Mouse (Mus musculus) forebrain, embryonic 15.5 days (tissue): ENCODE measurements around the gene Fbxw10. TPM values are rescaled to one million over a fixed set of nuclear protein-coding genes. Genes with fewer than 3 reads are reported as not detected.
A peak's percentile ranks its signal among the peaks of the same experiment; 100 is the strongest.

Source experiments
- ATAC-seq: fragments of 200-750 bp; cut with Nextera tagmentation; replicated peaks from 2 replicates; pipeline ENCODE4 v1.8.0; 2017; ENCODE audit warnings: mild to moderate bottlenecking, moderate TSS enrichment, moderate library complexity
- H3K27ac ChIP-seq: fragments of 300-500 bp; sonication (generic); replicated peaks from 2 replicates; pipeline ENCODE4 v1.5.1; 2015; ENCODE audit warnings: mild to moderate bottlenecking, inconsistent platforms
- H3K27me3 ChIP-seq: fragments of 300-500 bp; sonication (generic); 2 replicates; pipeline ENCODE4 v1.6.1; 2015; ENCODE audit warnings: inconsistent platforms
- H3K36me3 ChIP-seq: fragments of 300-500 bp; sonication (generic); 2 replicates; pipeline ENCODE4 v1.6.1; 2015; ENCODE audit warnings: mild to moderate bottlenecking, inconsistent platforms
- H3K4me1 ChIP-seq: fragments of 300-500 bp; sonication (generic); 2 replicates; pipeline ENCODE4 v1.6.1; 2015; ENCODE audit warnings: inconsistent platforms
- H3K4me2 ChIP-seq: fragments of 300-500 bp; sonication (generic); replicated peaks from 2 replicates; pipeline ENCODE4 v1.6.1; 2015; ENCODE audit warnings: mild to moderate bottlenecking, inconsistent platforms
- H3K4me3 ChIP-seq: fragments of 300-500 bp; sonication (generic); 2 replicates; pipeline ENCODE4 v1.5.1; 2015; ENCODE audit warnings: mild to moderate bottlenecking, inconsistent platforms
- H3K9ac ChIP-seq: fragments of 300-500 bp; sonication (generic); replicated peaks from 2 replicates; pipeline ENCODE4 v1.6.1; 2015; ENCODE audit warnings: mild to moderate bottlenecking, inconsistent platforms
- H3K9me3 ChIP-seq: fragments of 300-500 bp; sonication (generic); 2 replicates; pipeline ENCODE4 v1.6.1; 2016; ENCODE audit warnings: inconsistent platforms
- WGBS: fragments of 180-500 bp; shearing (Covaris S2); methylation state at CpG from one replicate; pipeline ENCODE4 v1.1.7; 2015; ENCODE audit warnings: mixed read lengths; 5-methylcytosine and 5-hydroxymethylcytosine counted together
- polyA plus RNA-seq: library from polyadenylated mRNA; unstranded; fragments of >200 nt; fragmentation: Nextera tagmentation; extraction: Ambion mirVana; gene quantifications from 2 replicates; pipeline ENCODE4 v1.2.1, GENCODE M21; 2015

Gene Fbxw10
- polyA plus RNA-seq, 1 experiment from 2014 or later: 0.28 TPM

GRCm38 (mm10) chr11:62820661-62821437, 26.0 kb upstream of the Fbxw10 start:
- Histone ChIP-seq H3K36me3 (no peaks in the 10 kb centered on the region), H3K9me3 (no peaks in the 10 kb centered on the region), H3K4me1 (peaks cover 17% of the 10 kb centered on the region), H3K27me3 (no peaks in the 10 kb centered on the region), H3K4me2 (peak overlapping the region; percentile 55), H3K9ac (peak overlapping the region; percentile 34), H3K27ac (peak overlapping the region; percentile 19; the same call in 1 of the 2 replicates), H3K4me3 (peak overlapping the region; percentile 35)
- peak; percentile 13; the same call in 1 of the 2 replicates for ATAC-seq
- WGBS: 20% methylated on average over 16 of the region's 16 CpGs

- Histone ChIP-seq H3K36me3 (no peaks in the 10 kb centered on the region), H3K4me1 (peaks cover 17% of the 10 kb centered on the region), H3K27ac (no peak overlapping the region), H3K4me3 (no peak overlapping the region), H3K9me3 (no peaks in the 10 kb centered on the region), H3K27me3 (no peaks in the 10 kb centered on the region), H3K4me2 (no peak overlapping the region), H3K9ac (no peak overlapping the region)
- 77% methylated on average over 5 of the region's 5 CpGs for WGBS
- ATAC-seq: no peak
Measured at GRCm38 (mm10) chr11:62821893-62822292, 25.0 kb upstream of the Fbxw10 start.

- H3K9ac ChIP-seq: no peak overlapping the region
- H3K27ac ChIP-seq: no peak overlapping the region
- H3K4me2 ChIP-seq: no peak overlapping the region
- H3K9me3 ChIP-seq: no peaks in the 10 kb centered on the region
- no peak for ATAC-seq
- no peak overlapping the region for H3K4me3 ChIP-seq
- H3K4me1 ChIP-seq: peaks cover 17% of the 10 kb centered on the region
- no peaks in the 10 kb centered on the region for H3K36me3 ChIP-seq
- H3K27me3 ChIP-seq: no peaks in the 10 kb centered on the region
- 82% methylated on average over 7 of the region's 7 CpGs for WGBS
Measured at GRCm38 (mm10) chr11:62824211-62824610, 22.7 kb upstream of the Fbxw10 start.

- Histone ChIP-seq H3K27me3 (no peaks in the 10 kb centered on the region), H3K9ac (no peak overlapping the region), H3K9me3 (no peaks in the 10 kb centered on the region), H3K4me3 (no peak overlapping the region), H3K4me2 (no peak overlapping the region), H3K27ac (no peak overlapping the region), H3K36me3 (no peaks in the 10 kb centered on the region), H3K4me1 (peaks cover 7% of the 10 kb centered on the region)
- ATAC-seq: no peak
- WGBS: 84% methylated on average over 9 of the region's 9 CpGs
Measured at GRCm38 (mm10) chr11:62825222-62826105, 21.4 kb upstream of the Fbxw10 start.

- Histone ChIP-seq H3K36me3 (no peaks in the 10 kb centered on the region), H3K27ac (no peak overlapping the region), H3K9ac (no peak overlapping the region), H3K9me3 (no peaks in the 10 kb centered on the region), H3K27me3 (no peaks in the 10 kb centered on the region), H3K4me1 (no peaks in the 10 kb centered on the region), H3K4me3 (no peak overlapping the region), H3K4me2 (no peak overlapping the region)
- WGBS: 89% methylated on average over 6 of the region's 6 CpGs
- no peak for ATAC-seq
Measured at GRCm38 (mm10) chr11:62826106-62826733, 20.6 kb upstream of the Fbxw10 start.

GRCm38 (mm10) chr11:62827135-62827534, 19.7 kb upstream of the Fbxw10 start:
- 90% methylated on average over 4 of the region's 4 CpGs for WGBS
- Histone ChIP-seq H3K9me3 (no peaks in the 10 kb centered on the region), H3K4me2 (no peak overlapping the region), H3K36me3 (no peaks in the 10 kb centered on the region), H3K27me3 (no peaks in the 10 kb centered on the region), H3K4me1 (no peaks in the 10 kb centered on the region), H3K9ac (no peak overlapping the region), H3K27ac (no peak overlapping the region), H3K4me3 (no peak overlapping the region)
- no peak for ATAC-seq

- Histone ChIP-seq H3K4me2 (no peak overlapping the region), H3K9ac (no peak overlapping the region), H3K27me3 (no peaks in the 10 kb centered on the region), H3K4me1 (no peaks in the 10 kb centered on the region), H3K36me3 (no peaks in the 10 kb centered on the region), H3K27ac (no peak overlapping the region), H3K9me3 (no peaks in the 10 kb centered on the region), H3K4me3 (no peak overlapping the region)
- 77% methylated on average over 3 of the region's 3 CpGs for WGBS
- no peak for ATAC-seq
Measured at GRCm38 (mm10) chr11:62827911-62828310, 19.0 kb upstream of the Fbxw10 start.

- H3K4me3 ChIP-seq: no peak overlapping the region
- no peak for ATAC-seq
- WGBS: 89% methylated on average over 2 of the region's 2 CpGs
- H3K4me1 ChIP-seq: no peaks in the 10 kb centered on the region
- no peak overlapping the region for H3K4me2 ChIP-seq
- H3K27me3 ChIP-seq: no peaks in the 10 kb centered on the region
- no peaks in the 10 kb centered on the region for H3K36me3 ChIP-seq
- no peak overlapping the region for H3K27ac ChIP-seq
- no peak overlapping the region for H3K9ac ChIP-seq
- no peaks in the 10 kb centered on the region for H3K9me3 ChIP-seq
Measured at GRCm38 (mm10) chr11:62830387-62830786, 16.5 kb upstream of the Fbxw10 start.

- ATAC-seq: no peak
- Histone ChIP-seq H3K4me1 (no peaks in the 10 kb centered on the region), H3K27ac (no peak overlapping the region), H3K36me3 (no peaks in the 10 kb centered on the region), H3K27me3 (no peaks in the 10 kb centered on the region), H3K4me3 (no peak overlapping the region), H3K9me3 (no peaks in the 10 kb centered on the region), H3K9ac (no peak overlapping the region), H3K4me2 (no peak overlapping the region)
Measured at GRCm38 (mm10) chr11:62831906-62832305, 15.0 kb upstream of the Fbxw10 start.

- no peak for ATAC-seq
- 88% methylated on average over 5 of the region's 5 CpGs for WGBS
- no peak overlapping the region for H3K27ac ChIP-seq
- no peaks in the 10 kb centered on the region for H3K27me3 ChIP-seq
- no peak overlapping the region for H3K4me3 ChIP-seq
- no peaks in the 10 kb centered on the region for H3K4me1 ChIP-seq
- no peak overlapping the region for H3K9ac ChIP-seq
- no peaks in the 10 kb centered on the region for H3K36me3 ChIP-seq
- no peak overlapping the region for H3K4me2 ChIP-seq
- no peaks in the 10 kb centered on the region for H3K9me3 ChIP-seq
Measured at GRCm38 (mm10) chr11:62844562-62844961, 2.3 kb upstream of the Fbxw10 start.

- no peaks in the 10 kb centered on the region for H3K4me1 ChIP-seq
- no peak overlapping the region for H3K4me2 ChIP-seq
- H3K4me3 ChIP-seq: no peak overlapping the region
- 86% methylated on average over 3 of the region's 3 CpGs for WGBS
- no peaks in the 10 kb centered on the region for H3K9me3 ChIP-seq
- no peak overlapping the region for H3K27ac ChIP-seq
- H3K36me3 ChIP-seq: no peaks in the 10 kb centered on the region
- no peaks in the 10 kb centered on the region for H3K27me3 ChIP-seq
- no peak for ATAC-seq
- H3K9ac ChIP-seq: no peak overlapping the region
Measured at GRCm38 (mm10) chr11:62845730-62846129, 1.1 kb upstream of the Fbxw10 start.

- Histone ChIP-seq H3K4me2 (no peak overlapping the region), H3K9ac (no peak overlapping the region), H3K36me3 (no peaks in the 10 kb centered on the region), H3K27ac (no peak overlapping the region), H3K4me3 (no peak overlapping the region), H3K27me3 (no peaks in the 10 kb centered on the region), H3K9me3 (no peaks in the 10 kb centered on the region), H3K4me1 (no peaks in the 10 kb centered on the region)
- ATAC-seq: no peak
- WGBS: 64% methylated on average over 4 of the region's 4 CpGs
Measured at GRCm38 (mm10) chr11:62847655-62848191, 854 bp downstream of the Fbxw10 start.
